Mouse (Mus musculus): ENCODE results near the gene Runx3. TPM values are rescaled to one million over a fixed set of nuclear protein-coding genes. Genes with fewer than 3 reads are reported as not detected.
A peak's percentile ranks its signal among the peaks of the same experiment; 100 is the strongest.

Gene Runx3
- polyA plus RNA-seq, 1 experiment from 2014 or later: not detected

- no peak for ATAC-seq (ENCODE audit: low FRiP score, low read depth)
- H3K4me3 ChIP-seq: no peak overlapping the region
- H3K4me2 ChIP-seq (replicated peaks): no peak overlapping the region
- 66% methylated on average over 4 of the region's 4 CpGs for WGBS
- no peak overlapping the region for H3K27ac ChIP-seq (replicated peaks)
- H3K4me1 ChIP-seq: 0 out of 2 replicates have a peak, but pooled peaks cover 7% of the 10 kb centered on the region
- no peaks in the 10 kb centered on the region for H3K36me3 ChIP-seq
- H3K27me3 ChIP-seq: peaks cover 56% of the 10 kb centered on the region
- H3K9me3 ChIP-seq: no peaks in the 10 kb centered on the region
- H3K9ac ChIP-seq (replicated peaks): no peak overlapping the region
These were observed 13.3 kb downstream of the Runx3 start for GRCm38 (mm10) chr4:135133711-135134110.

DNA sequence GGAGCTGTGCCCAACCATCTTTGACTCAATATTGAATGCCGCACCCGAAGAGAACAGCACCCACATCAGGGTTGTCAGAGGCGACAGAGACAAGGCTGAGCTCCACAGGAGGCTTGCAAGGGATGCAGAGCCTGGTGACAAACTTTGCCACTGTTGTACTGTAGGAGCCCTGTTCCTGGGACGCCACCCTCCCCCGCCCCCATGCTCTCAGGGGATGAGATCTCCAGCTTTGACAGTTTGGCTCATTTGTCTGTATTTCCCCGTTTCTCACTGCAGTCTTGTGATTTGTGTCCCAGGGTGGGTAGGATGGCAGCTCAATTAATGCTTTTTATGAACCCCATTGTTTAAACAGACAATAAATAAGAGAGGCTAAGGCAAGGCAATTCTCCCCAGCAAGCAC is 14.9 kb downstream of the Runx3 start:
- WGBS: 81% methylated on average over 6 of the region's 6 CpGs
- Histone ChIP-seq H3K27ac (replicated peaks) (no peak overlapping the region), H3K4me1 (0 out of 2 replicates have a peak, but pooled peaks cover under 1% of the 10 kb centered on the region), H3K4me3 (no peak overlapping the region), H3K9ac (replicated peaks) (no peak overlapping the region), H3K36me3 (no peaks in the 10 kb centered on the region), H3K4me2 (replicated peaks) (no peak overlapping the region), H3K9me3 (no peaks in the 10 kb centered on the region), H3K27me3 (peaks cover 57% of the 10 kb centered on the region)
- no peak for ATAC-seq (ENCODE audit: low FRiP score, low read depth)

DNA sequence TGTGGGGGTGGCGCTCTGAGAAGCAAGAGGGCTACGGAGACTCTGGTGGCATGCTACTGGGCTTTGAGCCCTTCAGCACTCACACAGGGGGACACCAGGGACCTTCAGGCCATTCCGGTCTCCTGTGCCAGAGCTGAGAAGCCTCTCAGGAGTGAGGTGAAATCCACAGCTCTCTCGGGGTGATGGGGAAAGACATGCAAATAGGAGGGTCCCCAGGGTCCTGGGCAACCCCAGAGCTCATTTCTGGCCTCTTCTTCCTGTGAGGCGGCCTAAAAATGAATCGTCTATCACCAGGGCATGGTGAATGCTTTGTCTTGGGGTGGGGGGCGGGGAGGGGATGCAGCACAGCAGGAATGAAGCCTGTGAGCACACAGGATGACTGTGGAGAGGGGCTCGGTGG is 15.8 kb downstream of the Runx3 start:
- WGBS: 58% methylated on average over 8 of the region's 8 CpGs
- no peak for ATAC-seq (ENCODE audit: low FRiP score, low read depth)
- no peak overlapping the region for H3K9ac ChIP-seq (replicated peaks)
- H3K27me3 ChIP-seq: peaks cover 57% of the 10 kb centered on the region
- H3K4me1 ChIP-seq: peaks cover 5% of the 10 kb centered on the region; the same call in 1 of the 2 replicates
- no peak overlapping the region for H3K4me2 ChIP-seq (replicated peaks)
- H3K27ac ChIP-seq (replicated peaks): no peak overlapping the region
- no peaks in the 10 kb centered on the region for H3K9me3 ChIP-seq
- no peak overlapping the region for H3K4me3 ChIP-seq
- H3K36me3 ChIP-seq: no peaks in the 10 kb centered on the region

DNA sequence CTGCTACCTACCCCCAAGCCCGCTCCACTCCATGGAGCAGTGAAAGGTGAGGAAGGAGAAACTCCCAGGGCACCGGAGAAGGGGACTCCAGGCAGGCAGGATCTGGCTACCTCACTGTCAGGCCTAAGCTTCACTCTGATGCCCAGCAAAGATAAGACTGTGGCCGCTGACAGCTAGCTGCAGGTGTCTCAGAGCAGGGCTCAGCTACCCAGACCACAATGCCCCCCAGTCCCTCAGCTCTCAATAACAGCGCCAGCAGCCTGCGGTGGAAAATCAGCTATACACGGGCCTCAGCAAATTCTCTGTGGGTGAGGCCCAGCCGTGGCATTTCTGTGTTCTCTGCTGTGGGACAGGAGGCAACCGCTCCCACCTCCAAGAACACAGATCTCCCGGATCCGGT is 16.2 kb downstream of the Runx3 start:
- Histone ChIP-seq H3K4me3 (no peak overlapping the region), H3K4me2 (replicated peaks) (no peak overlapping the region), H3K9ac (replicated peaks) (no peak overlapping the region), H3K27me3 (peaks cover 59% of the 10 kb centered on the region), H3K27ac (replicated peaks) (no peak overlapping the region), H3K9me3 (no peaks in the 10 kb centered on the region), H3K36me3 (no peaks in the 10 kb centered on the region), H3K4me1 (peaks cover 5% of the 10 kb centered on the region; the same call in 1 of the 2 replicates)
- WGBS: 62% methylated on average over 10 of the region's 10 CpGs
- no peak for ATAC-seq (ENCODE audit: low FRiP score, low read depth)

GRCm38 (mm10) chr4:135140647-135141515 is 20.4 kb downstream of the Runx3 start:
- H3K9me3 ChIP-seq: no peaks in the 10 kb centered on the region
- no peaks in the 10 kb centered on the region for H3K36me3 ChIP-seq
- H3K4me3 ChIP-seq: no peak overlapping the region
- peaks cover 98% of the 10 kb centered on the region for H3K27me3 ChIP-seq
- no peak for ATAC-seq (ENCODE audit: low FRiP score, low read depth)
- 2% methylated on average over 25 of the region's 25 CpGs for WGBS
- no peak overlapping the region for H3K9ac ChIP-seq (replicated peaks)
- no peak overlapping the region for H3K4me2 ChIP-seq (replicated peaks)
- no peak overlapping the region for H3K27ac ChIP-seq (replicated peaks)
- peaks cover 8% of the 10 kb centered on the region; the same call in 1 of the 2 replicates for H3K4me1 ChIP-seq

DNA sequence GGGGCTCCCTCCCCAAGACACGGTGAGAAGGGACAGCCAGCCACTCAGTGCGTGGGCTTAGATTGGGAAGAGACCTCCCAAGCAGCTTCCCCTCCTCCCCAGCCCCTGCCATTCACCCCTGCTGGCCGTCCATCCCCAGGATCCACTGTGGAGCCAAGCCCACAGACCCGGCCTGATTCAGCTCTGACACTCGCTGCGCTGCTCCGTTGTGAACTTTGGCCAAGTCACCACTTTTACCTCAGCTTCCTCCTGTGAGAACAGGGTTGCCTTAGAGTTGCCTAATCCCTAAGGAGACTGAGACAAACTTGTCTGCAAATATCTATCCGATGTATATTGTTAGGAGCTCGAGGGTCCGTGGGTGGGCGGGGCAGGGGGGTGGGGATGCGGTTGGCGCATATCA is 21.3 kb downstream of the Runx3 start:
- Histone ChIP-seq H3K9me3 (no peaks in the 10 kb centered on the region), H3K4me1 (peaks cover 8% of the 10 kb centered on the region; the same call in 1 of the 2 replicates), H3K4me3 (no peak overlapping the region), H3K4me2 (replicated peaks) (no peak overlapping the region), H3K9ac (replicated peaks) (no peak overlapping the region), H3K36me3 (no peaks in the 10 kb centered on the region), H3K27ac (replicated peaks) (no peak overlapping the region), H3K27me3 (peaks cover 98% of the 10 kb centered on the region)
- WGBS: 7% methylated on average over 13 of the region's 13 CpGs
- ATAC-seq (ENCODE audit: low FRiP score, low read depth): no peak

DNA sequence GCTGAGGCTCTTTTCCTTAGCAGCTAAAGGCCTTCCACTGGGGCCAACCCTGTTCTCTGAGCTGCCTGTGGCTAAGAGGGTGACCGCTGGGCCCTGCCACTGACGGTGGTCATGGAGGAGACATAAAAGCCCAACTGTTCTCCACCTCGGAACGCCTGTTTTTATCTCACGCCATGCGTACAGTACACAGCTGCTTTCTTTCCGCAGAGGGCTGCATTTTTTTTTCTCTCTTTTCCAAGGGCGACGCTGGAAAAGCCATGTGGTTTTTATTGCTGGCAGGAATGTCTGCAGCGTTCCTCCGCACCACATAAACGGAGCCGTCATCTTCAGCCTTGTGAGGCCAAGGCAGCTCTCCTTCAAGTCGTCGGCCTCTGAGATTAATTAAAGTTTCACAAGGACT is 26.3 kb downstream of the Runx3 start:
- Histone ChIP-seq H3K4me3 (no peak overlapping the region), H3K4me1 (0 out of 2 replicates have a peak, but pooled peaks cover 3% of the 10 kb centered on the region), H3K27ac (replicated peaks) (no peak overlapping the region), H3K36me3 (no peaks in the 10 kb centered on the region), H3K9me3 (no peaks in the 10 kb centered on the region), H3K27me3 (peaks cover 100% of the 10 kb centered on the region), H3K9ac (replicated peaks) (no peak overlapping the region), H3K4me2 (replicated peaks) (no peak overlapping the region)
- 18% methylated on average over 15 of the region's 15 CpGs for WGBS
- ATAC-seq (ENCODE audit: low FRiP score, low read depth): no peak

DNA sequence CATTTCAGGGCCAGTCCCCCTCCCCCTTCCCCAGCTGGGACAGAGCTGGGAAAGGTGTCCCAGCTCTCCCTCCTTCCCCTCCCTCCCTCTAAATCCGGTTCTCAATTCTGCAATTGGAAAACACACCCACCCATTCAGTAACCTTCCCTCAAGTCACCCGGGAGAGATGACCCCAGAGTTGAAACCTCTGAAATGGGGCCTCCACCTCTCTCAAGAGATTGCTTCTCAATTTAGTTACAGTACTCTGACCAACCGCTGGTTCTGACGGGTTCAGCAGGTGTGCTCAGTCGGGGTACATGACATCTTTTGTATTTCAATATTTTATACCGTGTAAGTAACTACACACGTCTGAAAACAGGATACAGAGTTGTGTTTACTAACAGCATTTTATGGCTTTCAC is 28.2 kb downstream of the Runx3 start:
- Histone ChIP-seq H3K4me2 (replicated peaks) (no peak overlapping the region), H3K9me3 (no peaks in the 10 kb centered on the region), H3K9ac (replicated peaks) (no peak overlapping the region), H3K36me3 (no peaks in the 10 kb centered on the region), H3K27ac (replicated peaks) (no peak overlapping the region), H3K4me1 (peaks cover 13% of the 10 kb centered on the region; the same call in 1 of the 2 replicates), H3K4me3 (no peak overlapping the region), H3K27me3 (peaks cover 100% of the 10 kb centered on the region)
- WGBS: 2% methylated on average over 7 of the region's 7 CpGs
- no peak for ATAC-seq (ENCODE audit: low FRiP score, low read depth)

DNA sequence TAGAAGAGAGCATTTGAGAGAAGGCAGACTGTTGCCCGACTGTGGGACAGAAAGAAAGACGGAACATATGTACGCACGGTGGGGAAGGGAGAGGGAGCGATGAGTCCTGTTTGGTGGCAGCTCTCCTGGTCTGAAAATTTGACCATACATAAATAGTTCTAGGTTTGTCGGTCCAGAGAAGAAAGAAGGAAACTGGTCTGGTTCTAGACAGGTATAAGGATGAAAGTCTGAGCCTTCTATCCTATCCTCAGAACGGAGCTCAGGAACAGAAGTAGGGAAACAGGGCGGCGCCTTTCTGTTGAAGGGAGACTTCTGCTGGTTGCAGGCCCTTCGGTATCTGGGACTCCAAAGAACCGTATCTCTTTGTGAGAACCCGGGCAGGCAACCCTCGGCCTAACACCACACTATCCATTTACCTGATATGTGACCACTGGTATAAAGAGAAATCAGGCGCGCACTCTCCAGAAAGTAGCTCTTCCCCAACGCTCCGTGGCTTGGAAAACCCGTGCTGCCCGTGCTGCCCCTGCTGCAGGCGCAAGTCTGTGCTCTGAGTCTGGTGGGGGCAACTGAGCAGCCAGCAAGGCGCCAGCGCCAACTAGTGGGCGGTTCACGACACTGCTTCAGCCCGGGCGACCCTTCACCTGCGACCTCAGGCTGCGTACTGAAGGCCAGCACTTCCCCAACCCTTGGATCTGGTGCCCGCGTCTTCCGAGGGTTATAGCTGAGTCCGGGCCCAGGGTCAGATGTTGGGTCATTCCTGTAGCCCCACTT is 29.8 kb downstream of the Runx3 start:
- H3K9ac ChIP-seq (replicated peaks): no peak overlapping the region
- H3K4me2 ChIP-seq (replicated peaks): no peak overlapping the region; the same call in 1 of the 2 replicates
- whole genome bisulfite sequencing: under 1% methylated on average over 32 of the region's 32 CpGs
- H3K27me3 ChIP-seq: peaks cover 100% of the 10 kb centered on the region
- no peak overlapping the region for H3K27ac ChIP-seq (replicated peaks)
- peaks cover 15% of the 10 kb centered on the region; the same call in 1 of the 2 replicates for H3K4me1 ChIP-seq
- no peaks in the 10 kb centered on the region for H3K9me3 ChIP-seq
- H3K36me3 ChIP-seq: no peaks in the 10 kb centered on the region
- 0 out of 2 replicates have a peak overlapping the region, but pooled peaks have one; percentile 3 for H3K4me3 ChIP-seq
- 0 out of 2 replicates have a peak, but pooled peaks have one; percentile 38 for ATAC-seq (ENCODE audit: low FRiP score, low read depth)

DNA sequence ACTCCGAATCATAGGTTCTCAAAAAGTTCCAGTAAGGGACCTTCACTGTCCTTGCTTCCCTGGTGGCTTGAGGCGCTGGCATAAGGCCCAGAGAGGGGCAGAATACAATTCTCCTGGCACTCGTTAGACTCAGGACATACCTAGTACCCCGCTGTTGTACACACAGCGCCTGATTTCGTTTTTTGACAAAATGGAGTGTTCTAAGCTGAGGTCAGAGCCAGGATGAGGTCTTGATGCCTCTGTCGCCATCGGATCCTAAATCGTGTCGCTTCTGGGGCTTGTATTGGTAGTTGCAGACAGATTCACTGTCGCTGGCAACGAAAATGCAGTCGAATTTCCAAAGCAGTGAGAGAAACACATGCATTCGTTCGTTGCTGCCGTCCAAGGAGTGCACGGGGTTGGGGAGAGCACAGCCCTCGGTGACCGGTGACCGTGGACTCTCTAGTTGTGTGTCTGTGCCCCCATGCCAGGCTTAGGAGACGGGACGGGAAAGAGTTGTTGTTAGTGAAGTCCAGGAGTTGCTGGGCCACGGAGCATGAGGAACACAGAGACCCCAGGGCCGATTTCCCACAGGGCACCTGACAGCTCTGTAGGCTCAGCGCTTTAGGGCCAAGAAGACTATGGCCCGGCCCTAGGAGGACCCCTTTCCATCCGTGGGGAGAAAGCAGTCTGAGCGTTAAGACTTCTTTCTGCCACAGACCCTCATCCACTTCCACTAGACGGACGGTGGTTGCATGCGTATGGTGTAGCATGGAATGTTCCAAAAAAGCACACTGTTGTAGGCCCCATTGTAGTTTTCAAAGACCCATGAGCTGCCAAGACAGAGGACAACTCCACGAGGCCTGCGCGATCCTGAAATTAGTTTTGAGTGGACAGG is 30.9 kb downstream of the Runx3 start:
- H3K9me3 ChIP-seq: no peaks in the 10 kb centered on the region
- peaks cover 15% of the 10 kb centered on the region; the same call in 1 of the 2 replicates for H3K4me1 ChIP-seq
- H3K4me2 ChIP-seq (replicated peaks): no peak overlapping the region
- no peak overlapping the region for H3K9ac ChIP-seq (replicated peaks)
- no peak overlapping the region for H3K27ac ChIP-seq (replicated peaks)
- WGBS: 4% methylated on average over 34 of the region's 34 CpGs
- H3K4me3 ChIP-seq: no peak overlapping the region; the same call in 1 of the 2 replicates
- ATAC-seq (ENCODE audit: low FRiP score, low read depth): no peak
- H3K36me3 ChIP-seq: no peaks in the 10 kb centered on the region
- peaks cover 100% of the 10 kb centered on the region for H3K27me3 ChIP-seq

GRCm38 (mm10) chr4:135151988-135152594 is 31.6 kb downstream of the Runx3 start:
- Histone ChIP-seq H3K4me2 (replicated peaks) (peak overlapping the region; percentile 50), H3K36me3 (no peaks in the 10 kb centered on the region), H3K9me3 (no peaks in the 10 kb centered on the region), H3K4me3 (peak overlapping the region; percentile 39), H3K9ac (replicated peaks) (peak overlapping the region; percentile 25; the same call in 1 of the 2 replicates), H3K4me1 (peaks cover 15% of the 10 kb centered on the region; the same call in 1 of the 2 replicates), H3K27me3 (peaks cover 100% of the 10 kb centered on the region), H3K27ac (replicated peaks) (no peak overlapping the region)
- 1% methylated on average over 35 of the region's 63 CpGs for WGBS
- no peak for ATAC-seq (ENCODE audit: low FRiP score, low read depth)

Data from midbrain, embryonic 12.5 days (tissue).